Mouse (Mus musculus): ENCODE data around the gene Ubald1.

Ubald1 gene

DNA sequence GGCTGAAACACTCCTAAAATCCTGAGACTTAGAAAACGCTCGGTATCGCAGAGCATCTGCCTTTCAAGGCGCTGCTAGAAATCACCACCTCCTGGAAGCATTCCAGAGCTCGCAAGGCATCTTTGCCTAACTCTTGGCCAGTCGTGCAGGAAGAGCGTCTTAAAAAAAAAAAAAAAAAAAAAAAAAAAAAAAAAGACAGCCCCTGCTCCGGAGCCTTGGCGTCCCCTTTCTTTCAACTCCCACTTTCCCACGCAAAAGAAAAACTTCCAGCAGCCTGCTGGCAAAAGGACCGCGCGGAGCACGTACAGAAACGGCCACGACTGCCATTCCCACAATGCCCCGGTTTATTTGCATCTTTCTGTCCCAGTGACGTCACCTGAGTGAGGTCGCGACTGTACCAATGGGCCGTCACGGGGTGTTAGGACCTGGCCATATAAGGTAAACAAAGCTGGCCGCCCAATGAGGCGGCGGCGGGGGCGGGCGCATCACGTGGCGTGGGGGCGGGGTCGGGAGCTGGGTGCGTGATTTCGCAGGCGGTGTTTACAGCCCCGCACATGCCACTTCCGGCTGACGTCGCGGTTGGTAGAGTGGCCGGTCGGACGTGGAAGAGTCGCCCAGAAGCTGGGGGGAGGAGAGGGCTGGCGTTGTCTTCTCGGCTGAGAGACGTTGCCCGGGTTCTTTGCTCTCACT is at the start of gene Ubald1:
TSS of gene Ubald1 (minus strand) at position 180 of the 690 bp plus-strand sequence.
- DNase-seq (ENCODE audit: low read depth, low spot score): peak; percentile 99

DNA sequence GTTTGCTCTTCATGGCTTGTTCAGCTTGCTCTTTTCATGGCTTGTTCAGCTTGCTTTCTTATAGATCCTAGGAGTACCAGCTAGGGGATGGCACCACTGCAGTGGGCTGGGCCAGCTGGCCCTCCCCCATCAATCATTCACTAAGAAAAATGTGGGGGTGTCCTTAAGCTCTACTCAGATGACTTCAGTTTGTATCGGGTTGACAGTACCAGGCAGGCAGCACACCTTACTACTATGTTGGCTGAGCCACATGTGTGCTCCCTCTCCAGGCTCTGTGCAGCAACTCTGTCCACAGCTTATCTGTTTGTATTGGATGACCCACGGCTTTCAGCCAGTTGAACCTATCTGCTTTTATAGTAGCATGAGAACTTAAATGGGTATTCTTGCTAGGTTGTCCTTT is 48.4 kb upstream of the Ubald1 start:
- DNase-seq (ENCODE audit: low read depth, low spot score): no peak

DNA sequence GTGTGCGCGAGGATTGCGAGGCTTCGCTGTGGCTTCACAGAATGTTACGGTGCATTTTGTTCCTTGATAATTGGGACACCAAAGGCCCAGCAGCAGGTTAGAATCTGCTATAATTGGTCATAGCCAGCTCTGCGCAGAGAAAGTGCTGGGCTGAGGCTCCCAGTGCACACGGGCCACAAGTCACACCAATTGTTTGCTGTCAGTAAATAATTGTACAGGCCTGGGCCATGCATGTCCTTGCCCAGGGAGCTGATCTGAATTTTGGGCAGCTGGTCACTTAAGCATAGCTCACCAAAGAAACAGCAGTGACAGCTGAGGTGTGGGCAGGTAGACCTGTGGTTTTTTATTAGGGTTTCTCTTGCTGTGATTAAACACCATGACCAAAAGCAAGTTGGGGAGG is 47.9 kb upstream of the Ubald1 start:
- DNase-seq (ENCODE audit: low read depth, low spot score): no peak

- DNase-seq (ENCODE audit: low read depth, low spot score): no peak
Measured at GRCm38 (mm10) chr16:4923996-4924395, 43.9 kb upstream of the Ubald1 start.

DNA sequence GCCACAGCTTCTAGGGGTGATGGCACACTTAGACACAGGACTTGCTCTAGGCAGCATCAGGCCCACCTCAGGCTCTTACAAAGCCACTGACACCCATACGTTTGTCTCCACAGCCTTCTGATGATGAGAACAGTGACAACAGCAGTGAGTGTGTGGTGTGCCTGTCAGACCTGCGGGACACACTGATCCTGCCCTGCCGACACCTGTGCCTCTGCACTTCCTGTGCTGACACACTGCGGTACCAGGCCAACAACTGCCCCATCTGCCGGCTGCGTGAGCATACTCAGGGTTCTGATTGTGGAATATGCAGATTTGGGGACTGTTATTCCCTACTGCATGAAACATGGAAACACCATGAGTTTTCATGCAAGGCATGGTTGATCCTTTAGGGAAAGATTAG is 42.4 kb upstream of the Ubald1 start:
- DNase-seq (ENCODE audit: low read depth, low spot score): no peak

GRCm38 (mm10) chr16:4920556-4920955 is 40.4 kb upstream of the Ubald1 start:
- DNase-seq (ENCODE audit: low read depth, low spot score): no peak

DNA sequence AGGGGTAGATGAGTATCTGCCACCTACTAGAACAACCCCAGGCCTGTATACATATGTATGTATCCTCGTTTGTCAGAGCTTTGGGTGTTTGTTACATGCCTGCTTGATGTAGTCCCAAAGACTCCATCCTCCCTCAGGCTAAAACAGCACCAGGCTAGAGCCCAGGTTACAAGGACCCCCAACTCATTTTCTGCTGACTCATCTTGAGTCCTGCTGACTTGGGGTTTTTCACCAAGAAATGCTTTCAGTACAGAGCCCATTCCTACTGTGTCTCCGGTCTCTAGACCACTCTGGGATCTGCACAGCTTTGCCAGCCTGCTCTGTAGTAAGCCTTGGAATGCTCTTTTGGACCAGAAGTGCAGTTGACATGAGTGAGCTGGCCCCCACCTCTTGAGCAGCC is 36.5 kb upstream of the Ubald1 start:
- DNase-seq (ENCODE audit: low read depth, low spot score): no peak

- no peak for DNase-seq (ENCODE audit: low read depth, low spot score)
Measured at GRCm38 (mm10) chr16:4915931-4916330, 35.8 kb upstream of the Ubald1 start.

- DNase-seq (ENCODE audit: low read depth, low spot score): peak; percentile 65
Measured at GRCm38 (mm10) chr16:4913783-4914735, 33.9 kb upstream of the Ubald1 start.

DNA sequence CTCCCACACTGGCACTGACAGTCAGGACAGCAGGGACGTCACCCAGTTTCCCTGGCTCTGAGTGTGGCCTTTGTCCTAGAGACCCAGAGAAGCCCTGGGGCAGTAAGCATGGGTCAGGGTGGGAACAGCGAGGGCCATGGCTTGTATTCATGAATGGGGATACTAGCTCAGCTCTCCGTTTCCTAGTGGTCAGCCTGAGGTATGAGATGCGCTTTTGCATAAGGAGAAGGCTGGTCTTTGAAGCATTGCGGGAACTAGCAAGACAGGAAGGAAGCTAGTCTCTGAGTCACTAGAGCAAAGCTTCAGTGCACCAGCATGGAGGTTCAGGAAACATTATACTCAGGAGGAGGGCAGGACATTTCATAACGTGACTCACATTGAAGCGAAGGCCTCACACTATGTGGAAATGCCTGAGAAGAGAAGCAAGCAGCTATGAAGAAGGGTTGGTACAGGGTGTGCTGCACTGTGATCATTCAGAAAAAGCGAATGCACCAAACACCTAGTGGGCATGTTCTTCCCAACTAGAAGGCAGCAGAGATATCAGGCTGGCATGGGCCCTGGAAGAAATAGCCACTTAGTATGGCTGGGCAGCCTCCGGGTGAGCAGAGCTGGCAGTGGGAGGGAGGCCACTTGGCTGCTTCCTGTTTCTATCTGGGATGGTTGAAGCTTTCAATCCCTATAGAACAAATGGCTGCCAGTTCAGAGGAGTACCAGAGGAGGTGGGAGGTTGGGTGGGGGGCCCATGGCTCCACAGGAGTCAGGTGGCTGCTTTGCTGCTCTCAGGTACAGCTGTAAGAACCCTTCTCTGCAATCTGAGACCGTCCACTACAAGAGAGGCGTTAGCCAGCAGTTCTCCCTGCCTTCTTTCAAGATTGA is 33.0 kb upstream of the Ubald1 start:
- no peak for DNase-seq (ENCODE audit: low read depth, low spot score)

GRCm38 (mm10) chr16:4912074-4912648 is 32.0 kb upstream of the Ubald1 start:
- DNase-seq (ENCODE audit: low read depth, low spot score): no peak

- no peak for DNase-seq (ENCODE audit: low read depth, low spot score)
Measured at GRCm38 (mm10) chr16:4910758-4911157, 30.6 kb upstream of the Ubald1 start.

- DNase-seq (ENCODE audit: low read depth, low spot score): no peak
Measured at GRCm38 (mm10) chr16:4909745-4910144, 29.6 kb upstream of the Ubald1 start.

DNA sequence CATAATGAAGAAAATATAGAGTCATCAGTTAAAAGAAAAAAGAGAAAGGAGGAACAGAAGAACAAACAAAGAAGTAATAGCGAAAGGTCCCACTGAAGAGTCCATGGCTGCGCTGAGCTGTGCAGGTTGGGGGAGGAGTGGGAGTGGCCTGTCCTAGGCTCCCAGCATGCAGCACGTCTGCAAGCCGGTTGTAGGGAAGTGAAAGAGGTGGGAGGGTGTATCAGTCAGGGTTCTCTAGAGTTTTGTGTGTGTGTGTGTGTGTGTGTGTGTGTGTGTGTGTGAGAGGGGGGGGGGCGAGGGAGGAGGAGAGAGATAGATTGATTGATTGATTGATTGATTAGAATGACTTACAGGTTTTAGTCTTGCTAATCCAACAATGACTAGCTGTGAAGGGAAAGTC is 27.9 kb upstream of the Ubald1 start:
- DNase-seq (ENCODE audit: low read depth, low spot score): no peak

DNA sequence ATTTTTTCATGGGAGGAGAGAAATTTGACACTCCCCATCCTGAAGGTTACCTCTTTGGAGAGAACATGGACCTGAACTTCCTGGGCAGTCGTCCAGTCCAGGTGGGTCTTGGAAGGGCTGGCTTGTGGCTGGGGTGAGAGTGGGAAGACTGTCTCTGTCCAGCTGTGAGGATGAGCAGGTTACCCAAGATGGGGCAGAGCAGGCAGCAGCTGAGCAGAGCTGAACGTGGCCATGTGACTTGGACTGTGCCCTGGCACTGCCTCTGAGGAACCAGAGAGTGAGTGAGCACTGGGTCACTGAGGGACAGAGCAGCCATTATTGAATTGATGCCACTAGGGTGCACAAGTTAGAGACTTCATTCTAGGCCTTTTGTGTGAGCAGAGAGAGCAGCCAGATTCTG is 27.3 kb upstream of the Ubald1 start:
- DNase-seq (ENCODE audit: low read depth, low spot score): no peak

DNA sequence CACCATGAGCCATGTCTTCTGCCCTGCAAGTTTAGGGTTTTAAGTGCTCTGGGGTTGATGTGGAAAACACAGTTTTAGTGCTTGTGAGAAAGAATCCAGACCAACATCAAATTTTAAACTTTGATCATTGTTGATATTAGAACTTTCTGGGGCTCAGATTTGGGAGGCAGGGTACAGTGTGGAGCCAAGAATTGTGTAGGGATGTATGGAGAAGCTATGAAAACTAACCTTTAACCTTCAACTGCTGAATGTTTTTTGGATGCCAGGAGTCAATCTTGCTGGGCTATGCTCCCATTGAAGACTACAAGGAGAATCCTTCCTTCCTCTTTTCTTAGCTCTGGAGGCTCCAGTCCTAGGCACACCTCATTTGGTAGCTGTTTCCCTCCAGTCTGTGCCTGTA is 26.4 kb upstream of the Ubald1 start:
- DNase-seq (ENCODE audit: low read depth, low spot score): no peak

DNA sequence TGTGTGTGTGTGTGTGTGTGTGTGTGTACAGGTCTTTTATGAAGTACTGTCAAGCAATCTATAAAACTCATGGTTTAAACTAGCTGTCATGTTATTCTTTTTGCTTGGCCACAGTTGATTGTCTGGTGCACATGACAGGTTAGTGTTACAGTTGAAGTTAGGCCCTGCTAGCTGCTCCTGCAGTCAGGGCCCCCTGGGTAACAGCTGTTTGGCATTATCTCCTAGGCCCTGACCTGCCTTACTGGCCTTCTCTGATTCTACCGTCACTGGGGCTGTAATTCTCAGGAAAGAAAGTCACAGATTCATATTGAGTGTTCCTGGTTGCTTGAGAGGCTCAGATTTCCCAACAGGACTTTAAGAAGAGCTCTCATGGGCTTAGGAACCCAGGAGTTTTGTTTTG is 25.5 kb upstream of the Ubald1 start:
- DNase-seq (ENCODE audit: low read depth, low spot score): no peak

DNA sequence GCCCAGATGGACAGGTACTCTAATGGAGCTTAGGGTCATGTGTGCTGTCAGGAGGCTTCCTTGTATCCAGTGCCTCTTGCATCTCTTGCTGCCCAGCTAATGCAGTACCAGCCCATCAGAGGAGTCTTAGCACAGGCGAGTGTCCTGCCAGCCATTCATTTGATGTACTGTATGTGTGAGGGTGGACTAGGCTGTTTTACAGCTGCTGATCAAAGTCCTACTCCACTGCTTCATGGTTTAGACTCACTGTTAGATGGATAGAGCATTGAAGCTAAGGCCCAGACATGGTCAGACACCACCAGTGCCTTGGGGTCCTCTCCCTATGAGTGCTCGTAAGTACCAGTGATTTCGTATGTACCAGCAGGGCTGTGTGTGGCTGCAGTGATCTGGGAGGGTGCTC is 24.8 kb upstream of the Ubald1 start:
- DNase-seq (ENCODE audit: low read depth, low spot score): no peak

- no peak for DNase-seq (ENCODE audit: low read depth, low spot score)
Measured at GRCm38 (mm10) chr16:4903491-4904102, 23.5 kb upstream of the Ubald1 start.

GRCm38 (mm10) chr16:4902390-4902789 is 22.3 kb upstream of the Ubald1 start:
- DNase-seq (ENCODE audit: low read depth, low spot score): no peak

GRCm38 (mm10) chr16:4901167-4901566 is 21.1 kb upstream of the Ubald1 start:
- no peak for DNase-seq (ENCODE audit: low read depth, low spot score)

Data from retina, postnatal 7 days (tissue).